Mouse (Mus musculus): Measurements from ENCODE around the gene Dph5.

The Dph5 gene

DNA sequence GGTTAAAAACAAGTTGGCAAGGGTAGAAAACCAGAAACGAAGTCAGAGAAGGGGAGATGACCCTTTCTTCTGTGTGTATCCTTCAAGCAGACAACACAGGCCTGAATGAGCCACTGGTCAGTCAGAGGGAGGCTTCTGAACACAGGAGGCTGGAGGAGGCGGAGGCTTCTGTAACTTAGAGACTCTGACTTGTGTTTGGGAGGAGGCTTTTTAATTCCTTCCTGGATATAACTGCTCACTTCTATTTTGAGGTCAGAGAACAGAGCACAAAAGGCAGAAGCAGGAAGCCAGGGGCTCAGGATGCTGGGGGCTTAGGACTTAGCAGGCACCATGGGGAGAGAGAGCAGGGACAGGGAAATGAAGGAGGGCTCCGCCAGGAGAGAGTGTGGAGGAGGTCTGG, 63.6 kb downstream of the Dph5 start:
- no peak for DNase-seq (ENCODE audit: low read depth, low spot score)

GRCm38 (mm10) chr3:115952356-115952755, 64.7 kb downstream of the Dph5 start:
- DNase-seq (ENCODE audit: low read depth, low spot score) = peak; percentile 41

- DNase-seq (ENCODE audit: low read depth, low spot score) = peak; percentile 13
Measured at GRCm38 (mm10) chr3:115953088-115953487, 65.5 kb downstream of the Dph5 start.

DNA sequence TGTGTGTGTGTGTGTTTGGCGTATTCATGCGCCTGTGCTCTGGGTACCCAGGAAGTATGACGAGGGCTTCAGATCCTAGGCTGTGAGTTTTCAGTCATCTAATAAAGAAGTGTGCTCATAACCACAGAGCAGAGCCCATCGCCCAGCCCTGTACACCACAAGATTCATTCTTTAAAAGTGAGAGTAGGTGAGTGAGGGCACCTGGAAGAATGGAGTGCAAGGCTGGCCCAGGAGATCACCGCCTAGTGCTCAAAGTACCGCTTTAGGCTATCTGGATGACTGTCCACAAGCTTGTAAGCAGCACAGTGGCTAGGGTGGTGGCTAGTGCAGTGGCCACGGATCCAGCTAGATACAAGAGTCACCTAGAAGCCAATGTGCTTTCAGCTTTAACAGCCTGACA, 69.6 kb downstream of the Dph5 start:
- DNase-seq (ENCODE audit: low read depth, low spot score) = no peak

DNA sequence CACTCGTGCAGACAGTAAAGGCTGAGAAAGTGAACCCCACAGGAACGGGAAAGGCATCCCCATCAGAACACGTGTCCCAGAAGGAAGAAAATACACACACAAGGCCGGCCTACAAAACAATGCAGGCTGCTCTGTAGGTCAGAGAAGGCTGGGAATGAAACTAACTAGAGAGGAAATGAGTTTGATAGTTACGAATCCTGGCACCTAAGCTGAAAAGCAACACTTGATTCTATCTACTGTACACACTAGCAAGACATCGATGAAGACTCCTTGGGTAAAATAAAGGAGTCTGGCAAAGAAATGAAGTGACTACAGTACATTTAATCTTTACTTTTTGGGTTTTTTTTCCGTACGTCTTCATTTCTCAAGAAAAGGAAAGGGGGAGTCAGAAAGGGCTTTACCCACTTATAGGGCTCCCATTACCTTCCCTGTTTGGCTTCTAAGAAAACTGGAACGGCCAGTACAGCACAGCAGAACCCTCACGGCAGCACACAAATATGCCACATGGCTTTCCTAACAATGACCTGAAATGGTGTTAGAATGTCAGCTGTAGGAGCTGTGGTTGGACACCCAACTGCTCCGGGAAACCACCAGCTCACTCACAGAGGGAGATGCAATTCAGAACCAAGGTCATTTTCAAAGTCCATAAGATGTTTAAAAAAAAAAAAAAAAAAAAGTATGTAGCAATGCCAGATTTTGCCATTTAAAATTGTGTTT, 73.8 kb downstream of the Dph5 start:
- no peak for DNase-seq (ENCODE audit: low read depth, low spot score)

GRCm38 (mm10) chr3:115962028-115962415, 74.4 kb downstream of the Dph5 start:
- DNase-seq (ENCODE audit: low read depth, low spot score) = no peak

DNA sequence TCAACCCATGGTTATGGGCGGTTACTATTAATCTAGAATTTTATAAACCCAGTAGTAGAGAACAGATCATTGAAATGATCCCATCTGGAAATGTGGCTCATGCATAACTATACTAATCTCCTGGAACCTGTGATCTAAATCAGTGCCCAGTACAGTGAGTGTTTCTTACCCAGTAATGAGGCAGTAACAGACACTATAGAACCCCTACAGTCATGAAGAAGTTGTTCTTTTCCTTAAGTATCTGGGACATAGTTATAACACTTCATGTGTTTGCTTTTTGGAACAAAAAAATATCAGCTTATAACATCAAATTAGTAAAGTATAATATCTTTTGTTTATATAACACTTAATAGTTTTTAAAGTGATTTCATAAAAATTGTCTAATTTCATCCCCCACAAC, 76.0 kb downstream of the Dph5 start:
- DNase-seq (ENCODE audit: low read depth, low spot score) = no peak

GRCm38 (mm10) chr3:115964071-115964470, 76.4 kb downstream of the Dph5 start:
- no peak for DNase-seq (ENCODE audit: low read depth, low spot score)

- no peak for DNase-seq (ENCODE audit: low read depth, low spot score)
Measured at GRCm38 (mm10) chr3:115968745-115969530, 81.3 kb downstream of the Dph5 start.

DNA sequence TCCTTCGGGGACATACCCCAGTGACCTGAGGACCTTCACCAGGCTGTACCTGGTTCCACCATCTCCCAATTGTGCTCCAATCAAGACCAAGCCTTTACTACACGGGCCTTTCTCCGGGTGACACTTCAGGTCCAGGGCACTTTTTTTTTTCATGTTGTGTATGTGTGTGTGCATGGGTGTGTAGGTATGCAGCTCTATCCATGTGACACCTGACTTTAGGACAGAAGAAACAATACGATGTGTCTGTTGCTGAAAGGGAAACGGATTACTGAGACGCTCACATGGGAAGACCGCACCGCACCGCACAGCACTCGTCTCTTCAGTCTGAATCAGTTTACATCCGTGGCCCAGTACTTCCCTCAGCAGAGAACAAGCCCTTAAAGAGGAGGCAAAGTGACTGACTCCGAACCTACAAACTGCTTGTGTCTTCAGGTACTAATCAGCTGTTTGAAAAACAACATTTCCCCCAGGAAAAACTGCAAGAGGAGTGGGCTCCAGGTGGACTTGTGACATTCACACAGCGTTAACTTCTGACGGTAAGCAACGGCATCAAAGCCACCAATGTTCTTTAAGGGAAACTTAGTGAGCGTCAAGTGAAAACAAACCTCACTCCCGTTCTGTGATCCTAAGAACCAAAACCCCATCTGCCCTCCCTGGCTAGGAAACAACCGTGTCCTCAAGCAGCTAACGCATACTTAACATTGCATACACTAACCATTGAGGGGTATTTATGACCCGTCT, 83.6 kb downstream of the Dph5 start:
- DNase-seq (ENCODE audit: low read depth, low spot score) = no peak

DNA sequence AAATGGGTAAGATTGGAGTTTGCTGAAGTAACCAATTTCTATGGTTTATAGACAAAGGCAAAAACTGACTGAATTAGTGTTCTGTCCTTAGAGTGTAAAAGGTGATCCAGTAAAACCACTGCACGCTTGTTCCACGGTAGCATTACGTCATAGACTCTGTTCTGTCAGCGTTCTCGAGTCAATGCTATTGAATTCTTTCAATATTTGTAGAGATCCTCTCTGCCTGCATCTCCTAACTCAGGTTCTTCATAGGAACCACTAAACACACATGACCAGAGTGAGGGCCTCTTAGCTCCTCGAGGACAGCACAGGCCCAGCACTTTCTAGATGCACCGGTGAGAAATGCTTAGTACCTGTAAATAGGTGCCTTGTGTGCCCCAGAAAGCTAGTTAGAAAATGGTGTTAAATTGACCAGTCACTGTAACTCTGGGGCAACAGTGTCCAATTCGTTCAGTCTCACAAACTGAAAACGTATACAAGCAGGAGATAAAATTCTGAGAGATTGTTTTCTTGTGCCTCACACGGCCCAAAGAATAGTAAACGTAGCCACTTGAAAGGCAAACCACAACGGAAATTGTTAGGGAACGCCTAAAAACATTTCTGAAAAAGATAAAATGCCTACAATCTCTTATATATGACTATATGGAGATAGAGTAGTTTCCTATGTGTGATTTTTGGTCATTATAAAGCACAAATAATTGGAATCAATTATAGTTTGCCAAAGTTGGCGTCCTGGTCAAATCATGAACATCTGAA, 84.4 kb downstream of the Dph5 start:
- DNase-seq (ENCODE audit: low read depth, low spot score) = no peak

DNA sequence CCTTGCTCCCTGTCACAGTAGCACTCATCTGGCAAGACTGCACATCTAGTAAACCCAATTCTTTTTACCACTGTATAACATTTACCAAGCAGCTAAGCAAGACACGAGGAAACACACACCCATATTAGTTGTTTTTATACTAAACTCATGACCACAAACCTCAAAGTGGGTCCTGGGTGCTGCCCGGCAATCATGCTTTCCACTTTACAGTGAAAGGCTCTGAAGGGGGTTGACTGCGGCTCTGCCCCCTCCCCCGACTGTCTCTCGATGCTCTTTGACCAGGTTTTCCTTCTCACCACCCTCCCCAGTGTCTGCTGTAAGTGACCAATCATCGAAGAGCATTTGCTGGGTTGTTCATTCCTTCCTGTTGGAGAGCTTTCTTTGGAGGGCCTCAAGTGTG, 86.6 kb downstream of the Dph5 start:
- DNase-seq (ENCODE audit: low read depth, low spot score) = no peak

GRCm38 (mm10) chr3:115974995-115975394, 87.4 kb downstream of the Dph5 start:
- no peak for DNase-seq (ENCODE audit: low read depth, low spot score)

DNA sequence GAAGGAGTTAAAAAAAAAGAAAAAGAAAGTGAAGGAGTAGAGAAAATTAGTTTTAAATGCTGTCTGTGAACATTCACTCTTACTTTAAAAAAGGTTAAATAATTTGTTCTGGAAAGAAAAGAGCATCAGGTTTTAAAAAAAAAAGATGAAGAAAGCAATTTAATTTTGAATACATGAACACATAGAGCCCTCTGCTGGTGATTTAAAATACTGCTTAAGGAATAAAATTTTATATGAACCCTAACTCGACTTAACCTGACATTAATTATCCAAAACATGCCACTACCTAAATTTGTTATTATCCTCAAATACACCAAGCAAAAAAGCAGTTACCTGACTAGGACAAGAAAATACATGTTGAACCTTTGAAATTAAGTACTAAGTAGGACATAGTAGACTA, 91.4 kb downstream of the Dph5 start:
- peak; percentile 39 for DNase-seq (ENCODE audit: low read depth, low spot score)

- no peak for DNase-seq (ENCODE audit: low read depth, low spot score)
Measured at GRCm38 (mm10) chr3:115983217-115983616, 95.6 kb downstream of the Dph5 start.

All from A20 (cell line).